Mouse (Mus musculus) hindbrain, embryonic 13.5 days (tissue): ENCODE measurements at regions not wholly inside any gene's neighbourhood (a gene's known extent, or its start where the extent isn't known, plus 50 kb on each side); places are given as distances from the start of the nearest gene placed in this dataset.
"Not testable (repeated sequence)": the region's sequence is repeated elsewhere in the genome, so short reads cannot be mapped to it uniquely, and the experiment has no call there.

Source experiments
- ATAC-seq: fragments of 200-750 bp; cut with Nextera tagmentation; 2 replicates; pipeline ENCODE4 v1.8.0; 2017; ENCODE audit warnings: moderate TSS enrichment; ENCODE audit not compliant: low FRiP score
- H3K27ac ChIP-seq: fragments of 300-500 bp; sonication (generic); 2 replicates; pipeline ENCODE4 v1.5.1; 2015; ENCODE audit warnings: inconsistent platforms, mild to moderate bottlenecking, moderate library complexity
- H3K27me3 ChIP-seq: fragments of 300-500 bp; sonication (generic); 2 replicates; pipeline ENCODE4 v1.6.1; 2015; ENCODE audit warnings: mild to moderate bottlenecking, inconsistent platforms
- H3K36me3 ChIP-seq: fragments of 300-500 bp; sonication (generic); 2 replicates; pipeline ENCODE4 v1.6.1; 2015; ENCODE audit warnings: mild to moderate bottlenecking, inconsistent platforms
- H3K4me1 ChIP-seq: fragments of 300-500 bp; sonication (generic); replicated peaks from 2 replicates; pipeline ENCODE4 v1.6.1; 2015; ENCODE audit warnings: inconsistent platforms
- H3K4me2 ChIP-seq: fragments of 300-500 bp; sonication (generic); 2 replicates; pipeline ENCODE4 v1.6.1; 2015; ENCODE audit warnings: inconsistent platforms, mild to moderate bottlenecking, moderate library complexity
- H3K4me3 ChIP-seq: fragments of 300-500 bp; sonication (generic); 2 replicates; pipeline ENCODE4 v1.5.1; 2015; ENCODE audit warnings: mild to moderate bottlenecking, inconsistent platforms
- H3K9ac ChIP-seq: fragments of 300-500 bp; sonication (generic); 2 replicates; pipeline ENCODE4 v1.6.1; 2015; ENCODE audit warnings: mild to moderate bottlenecking, inconsistent platforms
- H3K9me3 ChIP-seq: fragments of 300-500 bp; sonication (generic); 2 replicates; pipeline ENCODE4 v1.6.1; 2016; ENCODE audit warnings: inconsistent platforms
- WGBS: fragments of 180-500 bp; shearing (Covaris S2); methylation state at CpG from one replicate; pipeline ENCODE4 v1.1.7; 2015; 5-methylcytosine and 5-hydroxymethylcytosine counted together

DNA sequence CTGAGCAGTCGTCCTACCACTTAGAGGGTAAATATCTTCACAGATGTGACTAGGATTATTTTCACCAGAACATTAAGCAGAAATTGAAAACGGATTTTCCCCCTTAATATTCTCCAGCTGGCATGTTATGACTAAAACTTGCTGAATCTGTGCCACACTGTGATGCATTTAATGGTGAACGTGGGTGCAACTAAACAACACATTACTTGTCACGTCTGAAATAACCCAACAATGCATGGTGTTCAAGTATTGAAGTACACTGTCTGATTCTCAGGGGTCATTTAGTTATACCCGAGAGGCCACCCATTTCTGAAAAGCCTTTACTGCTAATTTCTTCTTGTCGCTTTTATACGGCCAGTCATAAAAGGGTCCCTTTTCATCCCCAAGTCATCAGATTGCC lies 226.5 kb downstream of the Ppp1r3a start:
- no peak overlapping the region for H3K4me3 ChIP-seq
- H3K9me3 ChIP-seq, result no peaks in the 10 kb centered on the region
- no peaks in the 10 kb centered on the region; the same call in 1 of the 2 replicates for H3K4me1 ChIP-seq
- 48% methylated on average over 7 of the region's 7 CpGs for WGBS
- H3K27ac ChIP-seq, result no peak overlapping the region
- no peak for ATAC-seq
- no peak overlapping the region for H3K9ac ChIP-seq
- H3K4me2 ChIP-seq, result no peak overlapping the region
- H3K27me3 ChIP-seq, result no peaks in the 10 kb centered on the region
- no peaks in the 10 kb centered on the region for H3K36me3 ChIP-seq

DNA sequence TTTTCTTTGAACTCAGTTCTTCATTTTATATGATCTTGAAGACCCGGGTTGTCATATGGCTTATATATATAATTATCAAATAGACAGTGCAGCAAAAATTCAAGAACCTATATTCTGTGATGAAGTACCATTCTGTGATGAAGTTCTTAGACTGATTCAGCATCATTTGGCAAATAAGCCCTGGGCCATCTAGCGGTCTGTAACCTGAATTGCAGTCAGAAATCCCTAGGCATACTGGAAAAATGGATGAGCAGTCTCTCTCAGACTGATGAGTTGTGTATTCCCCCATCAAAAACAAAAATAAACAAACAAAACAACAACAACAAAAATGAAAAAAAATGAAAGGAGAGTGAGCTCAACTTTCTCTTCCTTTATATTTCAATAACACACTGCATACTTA lies 232.3 kb downstream of the Ppp1r3a start:
- 23% methylated on average over 2 of the region's 2 CpGs for WGBS
- no peak overlapping the region for H3K4me2 ChIP-seq
- H3K4me1 ChIP-seq, result no peaks in the 10 kb centered on the region
- no peak overlapping the region for H3K9ac ChIP-seq
- H3K27ac ChIP-seq, result no peak overlapping the region
- no peak for ATAC-seq
- no peaks in the 10 kb centered on the region for H3K27me3 ChIP-seq
- no peaks in the 10 kb centered on the region for H3K36me3 ChIP-seq
- no peak overlapping the region for H3K4me3 ChIP-seq
- H3K9me3 ChIP-seq, result no peaks in the 10 kb centered on the region

DNA sequence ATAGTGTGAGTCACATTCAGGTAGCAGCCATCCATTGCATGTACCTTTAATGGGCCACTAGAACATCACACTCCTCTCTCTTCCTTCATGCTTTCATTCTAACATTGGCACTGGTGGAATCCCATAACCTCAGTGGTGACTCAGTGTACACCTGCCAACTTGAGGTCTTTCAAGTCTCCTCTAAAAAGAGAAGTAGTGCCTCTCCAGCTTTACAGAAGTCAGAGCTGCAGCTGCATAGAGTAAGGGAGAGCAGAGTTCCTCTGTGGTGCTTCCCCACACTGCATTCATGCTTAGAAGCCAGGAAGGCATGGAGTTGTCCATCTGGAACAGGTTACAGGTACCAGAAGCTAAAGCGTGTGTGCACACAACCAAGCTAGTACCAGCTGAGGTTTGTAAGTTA lies 233.8 kb downstream of the Ppp1r3a start:
- Histone ChIP-seq H3K4me1 (no peaks in the 10 kb centered on the region), H3K4me3 (no peak overlapping the region), H3K9me3 (no peaks in the 10 kb centered on the region), H3K27me3 (no peaks in the 10 kb centered on the region), H3K9ac (no peak overlapping the region), H3K36me3 (no peaks in the 10 kb centered on the region), H3K27ac (no peak overlapping the region), H3K4me2 (no peak overlapping the region)
- ATAC-seq, result no peak
- WGBS, result 91% methylated on average over 1 of the region's 1 CpGs

DNA sequence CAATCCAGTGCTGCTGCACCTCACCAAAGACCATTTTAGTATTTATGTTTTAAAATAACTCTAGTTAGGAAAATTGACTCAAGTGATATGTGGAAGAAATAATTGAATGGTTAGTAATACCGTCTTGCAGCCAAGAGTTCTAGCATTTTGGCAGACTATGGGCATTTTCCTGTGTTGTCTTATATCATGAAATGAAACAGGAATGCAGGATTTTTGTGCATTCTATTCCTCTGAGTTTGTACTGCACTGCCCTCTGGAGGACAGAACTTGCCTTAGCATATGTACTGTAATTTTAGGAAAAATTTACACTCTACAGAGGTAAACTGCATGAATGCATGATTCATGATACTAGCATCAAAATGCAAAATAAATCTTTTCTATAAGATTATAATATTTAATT lies 250.9 kb downstream of the Ppp1r3a start:
- no peaks in the 10 kb centered on the region for H3K27me3 ChIP-seq
- no peaks in the 10 kb centered on the region for H3K4me1 ChIP-seq
- H3K4me2 ChIP-seq, result no peak overlapping the region
- ATAC-seq, result peak; percentile 52; the same call in 1 of the 2 replicates
- no peaks in the 10 kb centered on the region for H3K36me3 ChIP-seq
- no peaks in the 10 kb centered on the region for H3K9me3 ChIP-seq
- H3K4me3 ChIP-seq, result no peak overlapping the region
- no peak overlapping the region for H3K27ac ChIP-seq
- WGBS, result 76% methylated on average over 1 of the region's 1 CpGs
- no peak overlapping the region for H3K9ac ChIP-seq

DNA sequence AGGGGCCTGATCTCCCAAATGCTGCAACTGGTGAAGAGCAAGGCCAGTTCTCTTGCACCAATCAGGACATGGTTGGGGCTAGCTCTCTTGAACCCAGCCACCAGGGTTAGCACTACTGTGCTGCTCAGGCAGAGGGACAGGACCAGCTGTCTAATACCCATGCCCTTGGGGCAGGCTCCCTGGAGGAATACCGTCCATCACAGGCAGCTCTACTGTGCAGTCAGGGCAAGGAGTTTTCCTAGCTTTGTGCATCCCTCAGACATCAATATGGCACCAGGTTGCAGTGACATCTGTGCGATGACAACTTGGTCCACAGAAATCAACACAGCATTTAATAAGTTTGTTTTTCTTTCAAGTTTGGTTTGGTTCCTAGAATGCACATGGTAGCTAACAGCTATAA lies 254.4 kb downstream of the Ppp1r3a start:
- Histone ChIP-seq H3K27ac (no peak overlapping the region), H3K9ac (no peak overlapping the region), H3K27me3 (no peaks in the 10 kb centered on the region), H3K4me2 (no peak overlapping the region), H3K4me3 (no peak overlapping the region), H3K36me3 (no peaks in the 10 kb centered on the region), H3K4me1 (no peaks in the 10 kb centered on the region), H3K9me3 (no peaks in the 10 kb centered on the region)
- ATAC-seq, result no peak
- 96% methylated on average over 2 of the region's 2 CpGs for WGBS

DNA sequence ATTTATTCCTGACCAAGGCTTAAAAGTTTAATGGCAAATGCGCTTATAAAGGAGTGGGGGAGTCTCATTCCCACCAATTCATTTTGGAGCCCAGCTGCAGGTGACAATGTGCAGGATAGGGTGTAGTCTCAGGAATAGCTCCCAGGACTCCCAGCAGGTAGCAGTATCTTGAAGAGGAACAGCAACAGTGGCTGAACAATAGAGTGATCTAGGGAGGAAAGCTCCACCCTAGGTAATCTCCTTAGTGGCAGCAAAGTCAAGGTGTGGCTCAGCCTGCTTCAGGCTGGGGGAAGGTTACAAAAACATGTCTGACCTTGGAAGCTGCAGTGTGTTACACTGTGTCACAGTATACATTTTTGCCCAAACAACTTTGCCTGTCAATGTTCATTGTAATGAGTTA lies 255.2 kb downstream of the Ppp1r3a start:
- not testable (repeated sequence) for H3K4me2 ChIP-seq, H3K4me3 ChIP-seq, H3K27me3 ChIP-seq, H3K9ac ChIP-seq, ATAC-seq, H3K36me3 ChIP-seq, H3K27ac ChIP-seq, H3K9me3 ChIP-seq, H3K4me1 ChIP-seq
- WGBS, result 64% methylated on average over 1 of the region's 1 CpGs

DNA sequence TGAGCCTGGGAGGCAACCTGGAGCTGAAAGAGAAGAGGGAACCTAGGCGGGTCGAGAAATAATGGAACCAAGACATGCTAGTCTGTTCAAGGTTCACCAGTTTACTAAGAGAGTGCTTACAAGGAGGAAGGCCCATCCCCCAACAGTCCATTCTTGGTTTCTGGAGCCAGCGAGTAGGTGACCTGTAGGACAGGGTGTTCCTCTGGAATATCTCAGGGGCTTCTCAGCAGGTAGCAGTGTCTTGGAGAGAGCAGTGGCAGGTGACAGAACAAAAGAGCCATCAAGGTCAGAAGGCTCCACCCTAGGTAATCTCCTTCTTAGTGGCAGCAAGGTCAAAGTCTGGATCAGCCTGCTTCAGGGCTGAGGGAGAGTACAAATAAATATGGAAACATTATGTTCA lies 268.4 kb downstream of the Ppp1r3a start:
- H3K4me1 ChIP-seq, H3K27ac ChIP-seq, H3K4me3 ChIP-seq, H3K27me3 ChIP-seq, H3K36me3 ChIP-seq, H3K9ac ChIP-seq, ATAC-seq, H3K4me2 ChIP-seq, H3K9me3 ChIP-seq: not testable (repeated sequence)
- WGBS, result 63% methylated on average over 3 of the region's 3 CpGs

DNA sequence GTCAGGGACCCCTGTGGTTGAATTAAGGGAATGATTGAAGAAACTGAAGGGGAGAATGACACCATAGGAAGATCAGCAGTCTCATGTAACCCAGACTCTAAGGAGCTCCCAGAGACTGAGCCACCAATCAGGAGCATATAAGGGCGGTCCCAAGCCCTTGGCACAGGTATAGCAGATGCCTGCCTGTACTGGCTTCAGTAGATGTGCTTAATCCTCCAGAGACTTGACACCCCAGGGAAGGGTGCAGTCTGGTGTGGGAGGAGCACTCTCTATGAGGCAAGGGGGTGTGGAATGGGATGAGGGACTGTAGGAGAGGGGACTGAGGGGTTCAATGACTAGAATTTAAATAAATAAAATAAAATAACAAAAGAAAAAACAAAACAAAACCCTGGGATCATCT lies 298.7 kb downstream of the Ppp1r3a start:
- no peak overlapping the region for H3K4me2 ChIP-seq
- H3K9ac ChIP-seq, result no peak overlapping the region
- no peaks in the 10 kb centered on the region for H3K27me3 ChIP-seq
- WGBS, result 87% methylated on average over 1 of the region's 1 CpGs
- H3K4me1 ChIP-seq, result no peaks in the 10 kb centered on the region
- H3K4me3 ChIP-seq, result no peak overlapping the region
- H3K27ac ChIP-seq, result no peak overlapping the region
- ATAC-seq, result no peak
- H3K9me3 ChIP-seq, result peaks cover 8% of the 10 kb centered on the region; the same call in 1 of the 2 replicates
- no peaks in the 10 kb centered on the region for H3K36me3 ChIP-seq

DNA sequence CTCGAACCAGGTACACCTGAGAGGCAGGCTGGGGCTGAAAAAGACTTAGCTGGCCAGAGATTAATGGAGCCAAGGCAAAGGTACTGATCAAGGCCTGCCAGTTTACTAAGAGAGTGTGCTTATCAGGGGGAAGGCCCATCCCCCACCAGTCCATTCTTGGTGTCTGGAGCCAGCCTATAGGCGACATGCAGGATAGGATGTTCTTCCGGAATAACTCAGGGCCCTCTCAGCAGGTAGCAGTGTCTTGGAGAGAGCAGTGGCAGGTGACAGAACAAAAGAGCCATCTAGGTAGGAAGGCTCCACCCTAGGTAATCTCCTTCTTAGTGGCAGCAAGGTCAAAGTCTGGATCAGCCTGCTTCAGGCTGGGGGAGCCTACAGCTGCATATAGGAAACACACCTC lies 301.8 kb downstream of the Ppp1r3a start:
- not testable (repeated sequence) for H3K27ac ChIP-seq, H3K27me3 ChIP-seq, H3K4me2 ChIP-seq, H3K4me3 ChIP-seq, ATAC-seq, H3K4me1 ChIP-seq, H3K9ac ChIP-seq, H3K9me3 ChIP-seq, H3K36me3 ChIP-seq
- 86% methylated on average over 3 of the region's 3 CpGs for WGBS

DNA sequence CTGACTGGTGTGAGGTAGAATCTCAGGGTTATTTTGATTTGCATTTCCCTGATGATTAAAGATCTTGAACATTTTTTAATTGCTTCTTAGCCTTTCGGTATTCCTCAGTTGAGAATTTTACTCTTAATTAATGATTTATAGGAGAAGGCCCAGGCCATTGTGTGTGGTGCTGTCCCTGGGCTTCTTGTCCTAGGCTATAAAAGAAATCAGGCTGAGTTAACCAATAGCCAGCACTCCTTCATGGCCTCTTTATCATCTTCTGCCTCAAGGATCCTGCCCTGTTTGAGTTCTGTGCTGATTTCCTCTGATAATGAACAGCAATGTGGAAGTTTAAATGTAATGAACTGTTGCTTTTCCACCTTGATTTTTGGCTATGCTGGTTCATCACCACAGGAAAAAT lies 323.3 kb downstream of the Ppp1r3a start:
- no peaks in the 10 kb centered on the region for H3K9me3 ChIP-seq
- no peak overlapping the region for H3K9ac ChIP-seq
- no peak overlapping the region for H3K4me3 ChIP-seq
- H3K27me3 ChIP-seq, result no peaks in the 10 kb centered on the region
- no peak overlapping the region for H3K27ac ChIP-seq
- H3K36me3 ChIP-seq, result no peaks in the 10 kb centered on the region
- whole genome bisulfite sequencing, result 75% methylated on average over 1 of the region's 1 CpGs
- no peak for ATAC-seq
- no peak overlapping the region for H3K4me2 ChIP-seq
- H3K4me1 ChIP-seq, result no peaks in the 10 kb centered on the region

DNA sequence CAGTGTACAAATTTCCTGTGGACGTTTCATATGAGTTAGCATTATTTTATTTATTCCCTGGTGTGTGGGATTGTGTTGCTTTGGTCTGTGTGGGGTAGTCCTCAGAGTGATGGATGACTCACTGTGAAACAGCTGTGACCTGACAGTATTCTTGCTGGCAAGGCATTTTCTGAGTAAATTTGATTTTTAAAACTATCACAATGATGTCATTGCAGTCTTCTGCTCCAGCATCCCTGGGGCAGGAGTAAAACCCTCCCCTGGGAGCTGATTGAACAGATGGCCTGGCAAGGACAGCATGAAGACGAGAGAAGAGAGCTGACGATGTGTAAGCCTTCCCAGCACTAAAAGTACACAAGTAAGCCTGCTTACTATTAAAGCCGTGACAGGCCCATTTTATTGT lies 345.3 kb downstream of the Ppp1r3a start:
- H3K27ac ChIP-seq, result no peak overlapping the region
- H3K4me1 ChIP-seq, result no peaks in the 10 kb centered on the region
- no peak overlapping the region for H3K9ac ChIP-seq
- no peak overlapping the region for H3K4me2 ChIP-seq
- no peaks in the 10 kb centered on the region for H3K36me3 ChIP-seq
- no peaks in the 10 kb centered on the region for H3K27me3 ChIP-seq
- H3K4me3 ChIP-seq, result no peak overlapping the region
- peak; percentile 87 for ATAC-seq
- H3K9me3 ChIP-seq, result no peaks in the 10 kb centered on the region
- WGBS, result 26% methylated on average over 4 of the region's 4 CpGs

DNA sequence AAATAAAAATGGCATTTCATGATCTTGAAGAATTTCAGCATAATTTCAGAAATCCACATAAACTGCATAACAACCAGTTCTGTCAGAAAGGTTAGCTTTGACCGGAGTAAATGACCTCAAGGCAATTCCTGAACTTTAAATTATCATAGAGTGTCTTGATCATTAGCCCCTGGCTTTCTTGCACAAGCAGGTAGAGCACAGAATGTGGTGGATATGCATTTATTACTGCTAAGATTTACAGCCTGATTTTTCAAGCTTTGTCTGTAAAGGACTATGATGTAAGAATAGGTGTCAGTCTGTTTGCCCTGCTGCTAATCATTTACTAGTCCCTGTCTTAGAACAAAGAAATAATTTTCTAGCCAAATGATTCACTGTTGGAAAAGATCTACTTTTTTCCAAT lies 347.3 kb downstream of the Ppp1r3a start:
- no peaks in the 10 kb centered on the region for H3K36me3 ChIP-seq
- no peak for ATAC-seq
- 84% methylated on average over 1 of the region's 1 CpGs for WGBS
- no peak overlapping the region for H3K4me3 ChIP-seq
- no peaks in the 10 kb centered on the region for H3K4me1 ChIP-seq
- no peak overlapping the region for H3K4me2 ChIP-seq
- no peaks in the 10 kb centered on the region for H3K9me3 ChIP-seq
- no peaks in the 10 kb centered on the region for H3K27me3 ChIP-seq
- H3K27ac ChIP-seq, result no peak overlapping the region
- H3K9ac ChIP-seq, result no peak overlapping the region

DNA sequence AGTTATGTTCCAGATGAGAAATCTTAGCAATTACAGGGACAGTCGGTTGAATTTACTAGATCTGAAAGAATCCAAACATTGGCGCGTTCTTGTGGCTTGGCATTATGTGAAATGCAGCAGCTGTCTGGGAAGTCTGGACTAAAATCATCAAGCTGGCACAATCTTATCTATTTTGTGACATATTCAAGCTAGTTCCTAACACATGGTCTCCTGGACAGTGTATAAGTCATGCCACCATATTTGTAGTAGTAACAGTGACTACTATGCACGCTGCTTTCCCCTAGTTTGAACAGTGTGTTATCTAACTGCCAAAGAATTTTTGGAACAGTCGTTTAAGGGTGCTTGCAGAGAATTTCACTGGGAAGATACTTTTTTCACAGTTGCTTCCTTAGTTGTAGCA lies 396.8 kb downstream of the Ppp1r3a start:
- Histone ChIP-seq H3K36me3 (no peaks in the 10 kb centered on the region), H3K27ac (no peak overlapping the region), H3K4me1 (no peaks in the 10 kb centered on the region), H3K4me3 (no peak overlapping the region), H3K27me3 (no peaks in the 10 kb centered on the region), H3K9ac (no peak overlapping the region), H3K4me2 (no peak overlapping the region), H3K9me3 (no peaks in the 10 kb centered on the region)
- no peak for ATAC-seq
- 92% methylated on average over 5 of the region's 5 CpGs for WGBS
